Mouse (Mus musculus) heart, embryonic 16.5 days (tissue): Measurements from ENCODE around the gene Acss2. TPM values are rescaled to one million over a fixed set of nuclear protein-coding genes. Genes with fewer than 3 reads are reported as not detected.

ENCODE experiments used
- ATAC-seq: fragments of 200-750 bp; cut with Nextera tagmentation; replicated peaks from 2 replicates; pipeline ENCODE4 v1.8.0; 2017; ENCODE audit warnings: moderate number of reproducible peaks; ENCODE audit not compliant: insufficient read depth, low FRiP score; ENCODE audit errors: extremely low read depth
- H3K27ac ChIP-seq: fragments of 300-500 bp; sonication (generic); 2 replicates; pipeline ENCODE4 v1.5.1; 2014; ENCODE audit warnings: mild to moderate bottlenecking, low read length, control low read depth, moderate library complexity
- H3K27me3 ChIP-seq: fragments of 300-500 bp; sonication (generic); 2 replicates; pipeline ENCODE4 v1.6.1; 2014; ENCODE audit warnings: low read length, mixed read lengths; ENCODE audit not compliant: control insufficient read depth, insufficient read depth
- H3K36me3 ChIP-seq: fragments of 300-500 bp; sonication (generic); 2 replicates; pipeline ENCODE4 v1.6.1; 2014; ENCODE audit not compliant: control insufficient read depth, insufficient read depth
- H3K4me1 ChIP-seq: fragments of 300-500 bp; sonication (generic); 2 replicates; pipeline ENCODE4 v1.6.1; 2014; ENCODE audit warnings: low read length, mixed read lengths; ENCODE audit not compliant: control insufficient read depth, insufficient read depth
- H3K4me2 ChIP-seq: fragments of 300-500 bp; sonication (generic); 2 replicates; pipeline ENCODE4 v1.6.1; 2014; ENCODE audit warnings: low read depth, mild to moderate bottlenecking, control low read depth, low read length
- H3K4me3 ChIP-seq: fragments of 300-500 bp; sonication (generic); 2 replicates; pipeline ENCODE4 v1.5.1; 2014; ENCODE audit warnings: mild to moderate bottlenecking, control low read depth, low read length
- H3K9ac ChIP-seq: fragments of 300-500 bp; sonication (generic); 2 replicates; pipeline ENCODE4 v1.6.1; 2014; ENCODE audit warnings: low read length, control low read depth
- H3K9me3 ChIP-seq: fragments of 300-500 bp; sonication (generic); replicated peaks from 2 replicates; pipeline ENCODE4 v1.6.1; 2016; ENCODE audit warnings: low read length; ENCODE audit not compliant: control insufficient read depth
- WGBS: fragments of 180-500 bp; shearing (Covaris S2); extraction: QIAGEN DNeasy Blood & Tissue Kit; methylation state at CpG from one replicate; pipeline ENCODE4 v1.1.7; 2014; 5-methylcytosine and 5-hydroxymethylcytosine counted together
- microRNA counts: library from miRNA; unstranded; fragments of <30 nt; microRNA quantifications from one replicate; lab custom pipeline; 2016
- microRNA-seq: library from miRNA; unstranded; fragments of <30 nt; microRNA quantifications from one replicate; pipeline ENCODE4, GENCODE M21; 2017
- polyA plus RNA-seq: library from polyadenylated mRNA; unstranded; fragments of >200 nt; fragmentation: Nextera tagmentation; extraction: Ambion mirVana; gene quantifications from 2 replicates; pipeline ENCODE4 v1.2.1, GENCODE M21; 2015

Acss2 gene
- polyA plus RNA-seq, 1 experiment from 2014 or later, result 24.7 TPM

DNA sequence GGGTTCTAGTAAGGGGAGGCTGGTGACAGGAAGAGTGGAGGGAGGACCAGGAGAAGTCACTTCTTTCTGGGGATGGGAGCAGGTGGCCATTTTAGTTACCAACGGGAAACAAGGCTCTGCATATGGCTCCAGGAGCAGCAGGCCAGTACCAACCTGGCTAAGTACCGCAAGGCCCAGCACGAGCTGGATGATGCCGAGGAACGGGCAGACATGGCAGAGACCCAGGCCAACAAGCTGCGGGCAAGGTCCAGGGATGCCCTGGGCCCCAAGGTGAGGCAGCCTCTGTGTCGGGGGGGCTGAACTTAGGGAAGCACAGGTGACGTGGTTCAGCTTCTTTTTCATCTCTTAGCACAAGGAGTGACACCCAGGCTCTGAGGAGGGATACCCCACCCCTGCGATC is 116.0 kb downstream of the Acss2 start:
- 90% methylated on average over 9 of the region's 9 CpGs for WGBS
- H3K36me3 ChIP-seq, result peaks cover 66% of the 10 kb centered on the region
- H3K27ac ChIP-seq, result no peak overlapping the region
- no peaks in the 10 kb centered on the region for H3K9me3 ChIP-seq
- no peak for ATAC-seq
- no peak overlapping the region for H3K9ac ChIP-seq
- H3K4me3 ChIP-seq, result no peak overlapping the region
- peaks cover 5% of the 10 kb centered on the region for H3K27me3 ChIP-seq
- peaks cover 6% of the 10 kb centered on the region; the same call in 1 of the 2 replicates for H3K4me1 ChIP-seq
- no peak overlapping the region for H3K4me2 ChIP-seq

- Histone ChIP-seq H3K4me2 (no peak overlapping the region), H3K36me3 (peaks cover 71% of the 10 kb centered on the region), H3K9me3 (no peaks in the 10 kb centered on the region), H3K9ac (no peak overlapping the region), H3K4me3 (no peak overlapping the region), H3K27me3 (peaks cover 5% of the 10 kb centered on the region), H3K27ac (peak overlapping the region; percentile 68), H3K4me1 (peaks cover 6% of the 10 kb centered on the region; the same call in 1 of the 2 replicates)
- no peak for ATAC-seq
- WGBS, result 71% methylated on average over 8 of the region's 8 CpGs
These were observed 116.8 kb downstream of the Acss2 start for GRCm38 (mm10) chr2:155634562-155634961.

MicroRNAs encoded within 50 kb of the gene (microRNA counts, 519-probe panel; counts per million panel counts)
- microRNA mmu-miR-499 (lab: Ali Mortazavi, UCI), result 3,999 counts per million, percentile 93 among the panel's probes with 10 or more counts

Small RNAs within 50 kb of the gene (microRNA-seq; reads per million reads assigned to microRNA genes)
- gene Mir499, result 3,285 reads per million, percentile 89 among the genes with 10 or more reads in this experiment

Other genes starting within 250 kb of the Acss2 start
- 427 and 460 TPM in 2 replicates for gene Map1lc3a, start 241.7 kb upstream of the Acss2 start, polyA plus RNA-seq
- 56.5 and 59.2 TPM in 2 replicates for gene Pigu, start 160.5 kb upstream of the Acss2 start, polyA plus RNA-seq
- gene Trp53inp2, start 136.9 kb upstream of the Acss2 start, polyA plus RNA-seq, result 126 and 132 TPM in 2 replicates
- gene Ncoa6, start 44.1 kb upstream of the Acss2 start, polyA plus RNA-seq, result 11.4 and 13.1 TPM in 2 replicates
- 1.2 and 2.1 TPM in 2 replicates for gene Ggt7, start 289 bp downstream of the Acss2 start, polyA plus RNA-seq
- gene Gss, start 74.9 kb downstream of the Acss2 start, polyA plus RNA-seq, result 25.3 and 26.9 TPM in 2 replicates
- 22.4 and 26.4 TPM in 2 replicates for gene Myh7b, start 93.3 kb downstream of the Acss2 start, polyA plus RNA-seq
- gene Trpc4ap, start 174.4 kb downstream of the Acss2 start, polyA plus RNA-seq, result 97.4 and 98.6 TPM in 2 replicates
- 27.3 and 28.8 TPM in 2 replicates for gene Edem2, start 211.5 kb downstream of the Acss2 start, polyA plus RNA-seq
- gene Gm17581, start 217.9 kb downstream of the Acss2 start, polyA plus RNA-seq, result not detected in 2 replicates
- gene Procr, start 233.2 kb downstream of the Acss2 start, polyA plus RNA-seq, result 7.3 and 7.5 TPM in 2 replicates